Mouse (Mus musculus) urinary bladder, postnatal 4 days (tissue): ENCODE results near the gene Sprr1b.
"Not testable (repeated sequence)": the region's sequence is repeated elsewhere in the genome, so short reads cannot be mapped to it uniquely, and the experiment has no call there.

ENCODE experiments used
- DNase-seq, 2 experiments: peaks; one replicate each; pipeline ENCODE4 v3.0.0; 2021 to 2022; ENCODE audit warnings: low spot score in 2 of 2

The Sprr1b gene

GRCm38 (mm10) chr3:92438689-92439088 is at the start of gene Sprr1b:
TSS of gene Sprr1b (minus strand) at chr3:92438789.
- no peak for DNase-seq

DNA sequence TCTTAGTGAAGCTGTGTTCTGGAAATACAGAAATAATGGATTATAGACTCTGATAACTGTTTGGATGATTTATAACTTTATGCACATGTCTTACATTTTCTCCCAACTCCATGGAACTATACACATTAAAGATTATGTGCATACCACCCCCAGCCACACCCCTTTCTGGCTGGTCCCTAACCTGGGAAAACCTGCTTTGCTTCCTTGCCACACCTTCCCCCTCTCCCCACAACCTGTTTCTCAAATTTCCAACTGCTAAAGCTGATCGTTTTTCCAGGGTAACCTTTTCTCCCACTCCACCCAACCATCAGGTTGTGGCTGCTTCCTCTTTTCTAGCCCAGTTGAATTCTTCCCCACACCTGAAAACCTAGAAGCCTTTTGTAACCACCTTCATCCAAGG is 47.7 kb upstream of the Sprr1b start:
- no peak for DNase-seq

- no peak for DNase-seq
Observed at GRCm38 (mm10) chr3:92485863-92486262, 47.3 kb upstream of the Sprr1b start, which contains the start of gene Sprr1a. TSS of gene Sprr1a (minus strand) at chr3:92485895.

DNA sequence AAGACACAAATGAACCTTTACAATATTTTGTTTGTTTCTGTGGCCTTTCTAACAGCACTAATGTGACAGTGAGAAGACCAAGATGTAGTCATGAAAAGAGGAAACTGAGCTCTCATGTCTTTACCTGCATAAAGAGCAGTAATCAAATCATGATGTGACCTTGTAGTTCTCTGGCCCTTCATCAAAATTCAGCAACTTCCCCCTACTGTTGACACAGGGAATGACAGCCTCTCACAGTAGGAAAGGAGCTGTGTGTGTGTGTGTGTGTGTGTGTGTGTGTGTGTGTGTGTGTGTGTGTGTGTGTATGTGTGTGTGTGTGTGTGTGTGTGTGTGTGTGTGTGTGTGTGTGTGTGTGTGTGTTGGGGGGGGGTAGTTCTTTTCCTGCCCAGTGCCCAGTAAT is 42.7 kb upstream of the Sprr1b start:
- DNase-seq: not testable (repeated sequence)

DNA sequence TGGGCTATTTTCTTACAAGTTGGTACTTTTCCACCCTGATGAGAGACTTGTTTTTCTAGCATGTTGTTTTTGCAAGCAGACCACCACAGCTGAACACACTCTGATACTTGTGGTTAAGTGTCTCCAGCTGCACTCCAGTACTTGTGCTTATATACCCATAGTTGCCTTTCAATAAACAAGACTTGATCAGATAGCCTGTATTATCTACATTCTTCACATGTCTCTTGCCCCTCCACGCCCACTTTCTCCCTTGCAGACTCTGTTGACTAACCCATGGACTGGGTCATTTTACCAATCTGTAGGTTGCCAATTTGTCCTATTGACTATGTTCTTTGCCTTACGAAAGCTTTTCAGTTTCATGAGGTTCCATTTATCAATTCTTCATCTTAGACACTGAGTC is 31.5 kb upstream of the Sprr1b start:
- DNase-seq: no peak

- no peak for DNase-seq
Observed at GRCm38 (mm10) chr3:92467424-92467823, 28.8 kb upstream of the Sprr1b start.

DNA sequence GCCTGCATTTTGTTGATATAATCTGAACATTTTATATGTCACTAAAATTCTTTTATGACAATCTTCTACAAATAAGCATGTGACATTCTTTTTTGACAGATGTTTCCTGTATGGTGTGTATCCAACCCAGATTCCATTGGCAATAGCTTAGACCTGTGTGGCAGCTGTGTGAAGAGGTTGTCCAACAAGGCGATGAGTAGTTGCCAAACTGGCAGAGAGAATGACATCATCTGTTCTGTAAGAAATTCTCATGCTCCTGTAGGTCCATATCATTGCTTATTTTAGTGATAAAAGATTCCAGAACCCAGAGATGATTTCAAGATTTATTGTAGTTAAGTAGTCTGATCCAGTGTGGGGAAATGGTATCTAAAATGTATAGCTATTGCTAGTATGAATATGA is 28.0 kb upstream of the Sprr1b start:
- no peak for DNase-seq

DNA sequence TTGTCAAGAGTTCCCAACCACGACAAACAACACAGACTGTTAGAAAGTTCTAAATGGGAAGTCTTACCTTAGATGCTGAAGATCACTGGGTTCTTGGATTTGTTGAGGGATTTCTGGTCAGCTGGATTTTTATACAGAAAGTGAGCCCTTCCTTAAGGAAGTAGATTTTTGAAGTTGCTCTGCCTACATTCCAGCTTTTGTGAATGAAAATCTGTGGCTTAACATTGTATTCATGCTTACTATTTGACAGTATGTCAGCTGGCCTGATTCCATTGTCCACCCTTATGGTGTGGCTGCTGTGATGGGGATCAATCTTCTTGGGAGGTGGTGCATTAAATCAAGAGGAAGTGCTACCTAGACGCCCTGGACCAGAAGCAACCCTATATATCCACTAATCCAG is 20.0 kb upstream of the Sprr1b start, which contains the start of gene Sprr3:
Sprr3 (minus strand) TSS at position 101 of the 400 bp plus-strand sequence.
- no peak for DNase-seq

- no peak for DNase-seq
Observed at GRCm38 (mm10) chr3:92455151-92455550, 16.6 kb upstream of the Sprr1b start.

DNA sequence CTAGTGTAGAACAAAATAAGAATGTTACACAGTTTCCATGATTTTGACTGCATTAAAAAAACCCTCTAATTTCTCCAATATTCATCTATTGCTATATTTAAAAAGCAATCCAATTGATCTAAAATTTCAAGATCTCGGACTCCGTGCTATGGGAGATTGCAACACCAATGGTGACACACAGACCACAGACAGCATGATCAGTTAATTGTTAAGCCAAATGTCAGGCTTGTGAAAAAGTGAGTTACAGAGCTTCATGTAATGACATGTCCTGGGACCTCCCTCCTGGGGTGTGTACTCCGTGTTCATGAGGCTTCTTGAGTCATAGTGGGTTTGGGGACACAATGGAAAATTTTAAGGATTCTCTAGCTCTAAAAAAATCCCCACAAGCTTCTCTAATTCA is 1.6 kb upstream of the Sprr1b start:
- DNase-seq: no peak

DNA sequence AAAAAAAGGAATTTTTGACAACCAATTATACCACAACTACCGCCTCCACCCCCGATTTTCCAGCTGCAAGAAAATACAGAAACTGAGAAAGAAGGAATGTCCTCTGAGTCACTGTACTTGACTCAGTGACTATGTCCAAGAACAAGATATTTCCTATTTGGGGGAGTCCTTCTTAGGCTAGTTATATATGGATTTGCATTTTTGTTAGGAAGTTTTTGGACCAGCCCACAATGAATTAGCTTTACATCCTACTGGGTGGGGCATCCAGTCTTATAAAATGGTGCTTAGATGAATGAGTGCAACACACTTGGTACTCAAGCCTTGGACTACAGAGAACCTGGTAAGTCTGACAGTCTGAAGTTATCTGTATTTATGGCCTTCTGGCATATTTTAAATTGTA is 6.3 kb downstream of the Sprr1b start, which contains the start of gene Sprr2k:
Sprr2k (plus strand) TSS at position 301 of the 400 bp plus-strand sequence.
- no peak for DNase-seq

- no peak for DNase-seq
Observed at GRCm38 (mm10) chr3:92429323-92429722, 9.3 kb downstream of the Sprr1b start, which contains the start of gene Gm9774. TSS of gene Gm9774 (minus strand) at chr3:92429423.

DNA sequence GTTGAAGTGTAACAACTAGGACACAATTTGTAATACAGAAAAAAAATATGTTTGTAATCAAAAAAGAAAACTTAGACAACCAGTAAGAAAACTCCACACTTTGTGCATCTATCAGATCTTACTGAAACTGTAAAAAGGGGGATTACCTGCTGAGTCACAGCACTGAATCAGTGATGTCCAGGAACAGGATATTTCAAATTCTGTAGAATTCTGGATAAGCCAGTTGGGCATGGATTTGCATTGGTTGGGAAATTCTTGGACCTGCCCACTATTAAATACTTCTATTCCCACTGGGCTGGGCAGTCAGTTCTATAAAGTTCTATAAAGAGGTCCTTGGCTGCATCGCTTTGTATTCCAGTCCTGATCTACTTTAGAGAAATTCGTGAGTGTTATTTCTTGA is 20.8 kb downstream of the Sprr1b start, which contains the start of gene Sprr2j-ps:
Sprr2j-ps (plus strand) TSS at position 301 of the 400 bp plus-strand sequence.
- no peak for DNase-seq

DNA sequence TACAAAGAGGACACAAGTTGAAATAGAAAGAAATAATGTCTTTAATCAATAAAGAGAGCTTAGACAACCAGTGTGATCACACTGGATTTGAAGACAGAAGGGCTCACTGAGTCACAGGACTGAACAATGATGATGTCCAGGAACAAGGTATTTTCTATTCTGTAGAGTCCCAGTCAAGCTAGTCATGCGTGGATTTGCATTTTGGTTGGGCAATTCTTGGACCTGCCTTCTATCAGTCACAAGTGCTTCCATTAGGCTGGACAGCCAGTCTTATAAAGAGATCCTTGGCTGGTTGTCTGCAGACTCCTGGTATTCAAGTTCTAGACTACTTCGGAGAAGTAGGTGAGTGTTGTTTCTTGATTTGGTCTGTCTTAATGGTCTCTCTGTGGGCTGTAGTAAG is 30.9 kb downstream of the Sprr1b start, which contains the start of gene Sprr2i:
Sprr2i (plus strand) TSS at position 301 of the 400 bp plus-strand sequence.
- no peak for DNase-seq

DNA sequence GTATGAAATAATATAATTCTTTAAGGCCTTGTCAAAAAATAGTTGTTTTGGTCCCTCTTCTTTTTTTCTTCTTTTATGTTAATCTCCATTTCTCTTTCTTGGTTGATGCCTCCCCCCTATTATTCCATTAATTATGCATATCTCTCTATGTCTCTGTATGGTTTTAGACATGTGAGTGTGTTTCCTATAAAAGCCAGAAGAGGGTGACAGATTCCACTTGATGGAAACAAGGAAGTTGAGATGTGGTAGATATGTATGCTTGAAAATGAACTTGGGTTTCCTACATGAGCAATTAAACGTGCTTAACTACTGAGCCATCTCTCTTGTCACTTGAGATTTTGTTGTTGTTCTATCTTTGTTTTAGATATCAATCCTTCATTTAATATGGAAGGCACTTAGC is 44.3 kb downstream of the Sprr1b start:
- no peak for DNase-seq
